Mouse (Mus musculus): ENCODE measurements around the gene Rabgap1l.

The Rabgap1l gene

GRCm38 (mm10) chr1:160588911-160589590 lies 204.0 kb downstream of the Rabgap1l start:
- no peak for DNase-seq

- DNase-seq: no peak
Measured at GRCm38 (mm10) chr1:160579309-160580233, 213.4 kb downstream of the Rabgap1l start.

- no peak for DNase-seq
Measured at GRCm38 (mm10) chr1:160576124-160576523, 216.9 kb downstream of the Rabgap1l start.

GRCm38 (mm10) chr1:160574039-160574438 lies 219.0 kb downstream of the Rabgap1l start:
- no peak for DNase-seq

- DNase-seq: no peak
Measured at GRCm38 (mm10) chr1:160566458-160566857, 226.6 kb downstream of the Rabgap1l start.

GRCm38 (mm10) chr1:160561381-160561780 lies 231.6 kb downstream of the Rabgap1l start:
- no peak for DNase-seq

GRCm38 (mm10) chr1:160550636-160551035 lies 242.4 kb downstream of the Rabgap1l start:
- no peak for DNase-seq

- DNase-seq: peak; percentile 8
Measured at GRCm38 (mm10) chr1:160547934-160548876, 244.8 kb downstream of the Rabgap1l start.

- no peak for DNase-seq
Measured at GRCm38 (mm10) chr1:160535649-160536048, 257.4 kb downstream of the Rabgap1l start.

- no peak for DNase-seq
Measured at GRCm38 (mm10) chr1:160534571-160535335, 258.3 kb downstream of the Rabgap1l start.

- DNase-seq: no peak
Measured at GRCm38 (mm10) chr1:160533209-160533820, 259.7 kb downstream of the Rabgap1l start.

GRCm38 (mm10) chr1:160531402-160531801 lies 261.6 kb downstream of the Rabgap1l start:
- peak; percentile 48 for DNase-seq

- no peak for DNase-seq
Measured at GRCm38 (mm10) chr1:160521918-160522317, 271.1 kb downstream of the Rabgap1l start.

- no peak for DNase-seq
Measured at GRCm38 (mm10) chr1:160520665-160521064, 272.3 kb downstream of the Rabgap1l start.

GRCm38 (mm10) chr1:160519896-160520465 lies 273.0 kb downstream of the Rabgap1l start:
- DNase-seq: no peak

- no peak for DNase-seq
Measured at GRCm38 (mm10) chr1:160518552-160518951, 274.5 kb downstream of the Rabgap1l start.

- DNase-seq: no peak
Measured at GRCm38 (mm10) chr1:160507766-160508165, 285.2 kb downstream of the Rabgap1l start.

GRCm38 (mm10) chr1:160496906-160497577 lies 296.0 kb downstream of the Rabgap1l start:
- DNase-seq: no peak

- DNase-seq: no peak
Measured at GRCm38 (mm10) chr1:160485731-160486130, 307.3 kb downstream of the Rabgap1l start.

- no peak for DNase-seq
Measured at GRCm38 (mm10) chr1:160485028-160485427, 308.0 kb downstream of the Rabgap1l start.

All from liver (tissue).